Mouse (Mus musculus): ENCODE data around the gene 1500011B03Rik.

The 1500011B03Rik gene

DNA sequence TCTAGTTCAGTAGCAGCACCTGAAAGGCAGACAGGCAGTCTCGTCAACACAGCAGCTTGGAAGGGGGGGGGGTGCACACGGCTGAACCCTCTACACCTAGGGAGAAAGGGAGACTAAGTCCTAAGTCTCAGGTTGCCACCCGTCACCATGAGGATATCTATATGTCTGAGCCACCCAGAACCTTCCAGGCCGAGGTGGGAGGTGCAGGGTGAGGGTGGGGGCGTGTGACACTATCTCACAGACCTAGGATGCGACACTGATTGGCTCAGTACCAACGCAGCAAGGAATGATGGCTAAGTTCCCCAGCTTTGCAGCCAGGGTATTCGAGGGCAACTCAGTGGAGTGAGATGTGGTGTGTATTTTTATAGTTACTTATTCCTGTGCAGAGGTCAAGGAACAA lies 14.9 kb downstream of the 1500011B03Rik start:
- DNase-seq: no peak

DNA sequence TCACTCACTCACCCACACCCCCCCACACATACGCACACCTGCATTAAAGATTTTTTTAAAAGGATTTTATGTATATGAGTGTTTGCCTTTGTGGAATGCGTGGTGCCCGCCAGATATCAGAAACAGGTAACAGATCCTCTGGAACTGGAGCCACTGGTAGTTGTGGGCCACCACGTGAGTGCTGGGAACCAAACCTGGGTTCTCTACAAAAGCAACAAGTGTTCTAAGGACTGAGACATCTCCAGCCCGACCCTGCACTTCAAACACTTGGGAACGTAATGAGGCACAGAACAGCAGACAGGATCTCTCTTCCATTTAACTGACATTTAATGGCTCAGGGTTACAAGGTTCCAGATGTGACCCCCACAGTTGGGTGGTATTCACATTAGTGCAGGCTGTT lies 15.4 kb downstream of the 1500011B03Rik start:
- DNase-seq: no peak

DNA sequence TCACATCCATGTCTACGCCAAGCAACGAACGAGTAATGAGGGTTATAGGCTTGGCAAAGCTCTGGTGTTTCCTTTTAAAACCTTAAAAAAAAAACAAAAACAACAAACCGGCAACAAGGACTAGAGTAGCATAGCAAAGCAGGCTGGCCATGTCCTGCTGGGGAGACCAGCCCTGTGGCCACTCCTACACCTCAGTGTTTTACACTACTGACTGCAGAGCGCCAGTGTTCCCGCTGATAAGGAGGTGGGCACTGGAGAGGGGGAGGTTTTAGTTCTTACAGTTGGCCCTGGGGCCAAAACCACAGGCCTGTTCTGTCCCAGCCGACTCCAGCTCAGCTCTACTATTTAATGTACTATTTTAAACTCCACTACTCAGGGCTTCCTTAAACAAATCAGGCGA lies 15.8 kb downstream of the 1500011B03Rik start:
- no peak for DNase-seq

DNA sequence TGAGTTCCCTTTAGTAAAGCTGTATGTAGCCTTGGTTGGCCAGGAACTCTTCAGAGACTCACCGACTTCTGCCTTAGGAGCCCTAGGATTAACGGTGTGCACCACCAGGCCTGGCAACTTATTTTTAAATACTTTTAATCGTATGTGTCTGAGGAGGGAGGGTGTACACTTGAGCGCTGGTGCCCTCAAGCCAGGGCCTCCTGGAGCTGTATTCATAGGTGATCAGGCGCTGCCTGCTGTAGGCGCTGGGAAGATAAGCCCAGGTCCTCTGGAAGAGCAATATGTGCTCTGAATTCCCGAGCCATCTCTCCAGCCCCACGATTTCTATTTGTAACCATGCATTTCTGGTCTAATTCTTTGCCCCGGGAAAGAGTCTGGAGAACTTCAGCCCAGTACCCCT lies 16.2 kb downstream of the 1500011B03Rik start:
- DNase-seq: no peak

DNA sequence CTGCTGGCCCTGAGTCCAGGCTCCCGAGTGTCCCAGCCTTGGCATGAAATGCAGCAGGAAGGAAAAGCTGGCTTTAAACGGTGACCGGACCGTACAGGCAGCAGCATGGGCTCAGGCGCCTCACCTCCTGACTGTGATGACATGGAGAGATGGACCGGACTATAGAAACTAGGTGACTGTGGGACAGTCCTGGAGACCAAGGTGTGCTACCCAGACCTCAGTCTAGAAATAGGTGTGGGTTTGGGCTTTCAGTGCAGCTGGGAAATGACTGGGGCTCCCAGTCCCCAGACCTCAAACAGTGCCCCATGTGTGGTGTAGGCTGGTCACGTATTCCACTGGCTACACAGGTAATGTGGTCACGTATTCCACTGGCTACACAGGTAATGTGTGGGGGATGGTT lies 16.6 kb downstream of the 1500011B03Rik start:
- no peak for DNase-seq

DNA sequence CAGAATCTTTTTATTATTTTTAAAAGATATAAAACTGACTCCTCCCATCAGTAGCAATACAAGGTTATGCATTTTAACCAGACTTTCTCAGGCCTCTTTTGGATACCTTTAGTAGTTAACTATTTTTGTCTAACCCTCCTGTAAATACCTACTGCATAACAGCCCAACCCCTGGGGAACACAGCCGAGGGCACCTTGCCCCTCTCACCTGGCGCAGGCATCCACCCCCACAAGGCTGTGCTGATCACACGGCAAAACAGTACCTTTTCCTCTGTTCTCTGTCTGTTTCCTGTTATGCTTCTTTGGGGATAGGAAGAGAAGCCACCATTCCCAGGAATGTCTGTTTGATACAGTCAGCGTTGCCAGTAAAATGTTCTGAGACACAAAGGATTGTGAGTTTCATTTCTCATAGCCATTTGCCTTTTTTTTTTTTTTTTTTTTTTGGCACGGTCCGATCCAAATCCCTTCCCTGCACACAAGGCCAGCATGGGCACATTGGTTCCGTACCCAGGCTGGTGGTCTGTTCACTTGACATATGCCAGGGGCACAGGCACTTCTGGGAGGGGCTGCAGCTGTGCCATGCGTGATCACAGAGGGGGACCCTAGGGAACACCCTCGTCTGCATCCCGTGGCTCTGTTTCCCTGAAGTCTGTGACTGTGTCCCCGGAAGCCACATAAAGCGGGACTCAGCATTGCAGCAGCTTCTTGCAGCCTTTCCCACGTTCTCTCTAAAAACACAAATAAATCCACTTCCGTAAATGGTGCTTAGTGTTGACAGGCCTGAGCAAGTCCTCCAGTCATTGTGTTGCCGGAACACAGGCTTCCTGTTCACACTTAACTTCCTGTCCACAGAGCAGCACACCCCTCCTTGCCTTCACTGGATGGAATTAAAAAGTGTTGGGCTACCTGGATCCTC lies 17.6 kb downstream of the 1500011B03Rik start:
- DNase-seq: no peak

DNA sequence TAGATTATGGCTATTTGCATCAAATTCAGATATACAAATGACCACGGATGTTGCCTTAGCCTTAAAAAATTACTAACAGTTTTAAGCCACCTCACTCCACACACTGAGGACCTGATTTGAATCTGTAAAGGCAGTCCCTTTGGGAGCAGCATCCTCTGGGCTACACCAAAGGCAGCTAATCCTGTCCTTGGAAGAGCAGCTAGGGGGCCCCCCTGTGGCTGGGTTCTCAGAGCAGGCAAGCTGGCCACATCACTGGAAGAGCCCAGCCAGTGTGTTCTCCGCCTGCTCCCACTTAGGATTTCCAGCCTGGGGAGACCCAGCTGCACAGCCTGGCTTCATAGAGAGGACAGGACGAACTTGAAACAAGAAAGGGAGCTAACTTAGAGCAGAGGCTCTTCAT lies 18.3 kb downstream of the 1500011B03Rik start:
- DNase-seq: peak; percentile 50

DNA sequence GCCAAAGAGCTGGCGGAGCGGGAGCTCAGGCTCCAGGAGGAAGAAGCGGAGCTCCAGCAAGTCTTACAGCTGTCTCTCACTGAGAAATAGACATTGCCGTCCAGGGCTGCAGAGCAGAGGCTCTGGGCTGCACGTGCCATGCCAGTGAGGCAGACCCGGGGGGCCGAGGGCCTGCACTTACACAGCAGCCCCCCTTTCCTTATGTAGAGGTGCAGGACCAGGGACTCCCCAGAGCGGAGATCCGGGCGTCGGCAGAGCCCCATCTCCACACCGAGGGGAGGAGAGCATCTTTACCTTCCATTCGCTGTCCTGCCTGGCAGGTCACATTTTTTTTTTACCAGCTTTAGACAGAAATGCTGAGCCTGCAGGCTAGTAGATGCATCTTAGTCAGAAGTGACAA lies 18.9 kb downstream of the 1500011B03Rik start:
- no peak for DNase-seq

DNA sequence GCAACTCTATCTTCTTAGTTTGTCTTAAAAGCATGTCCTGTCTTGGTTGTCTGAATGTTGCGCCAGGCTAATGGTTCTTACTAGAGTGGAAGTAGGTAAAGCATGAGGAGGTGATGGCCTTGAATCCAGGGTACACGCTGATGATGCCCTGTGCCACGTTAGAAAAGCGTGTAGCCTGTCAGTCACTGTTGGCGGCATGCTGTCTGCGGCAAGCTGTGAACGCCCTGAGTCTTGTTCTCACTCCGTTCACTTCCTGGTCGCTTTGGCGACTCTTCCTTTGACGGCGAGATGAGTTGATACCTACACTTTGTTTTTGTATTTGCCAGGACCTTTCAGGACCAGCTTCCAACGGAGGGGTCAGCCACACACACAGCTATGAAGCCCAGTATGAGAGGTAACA lies 20.0 kb downstream of the 1500011B03Rik start:
- no peak for DNase-seq

DNA sequence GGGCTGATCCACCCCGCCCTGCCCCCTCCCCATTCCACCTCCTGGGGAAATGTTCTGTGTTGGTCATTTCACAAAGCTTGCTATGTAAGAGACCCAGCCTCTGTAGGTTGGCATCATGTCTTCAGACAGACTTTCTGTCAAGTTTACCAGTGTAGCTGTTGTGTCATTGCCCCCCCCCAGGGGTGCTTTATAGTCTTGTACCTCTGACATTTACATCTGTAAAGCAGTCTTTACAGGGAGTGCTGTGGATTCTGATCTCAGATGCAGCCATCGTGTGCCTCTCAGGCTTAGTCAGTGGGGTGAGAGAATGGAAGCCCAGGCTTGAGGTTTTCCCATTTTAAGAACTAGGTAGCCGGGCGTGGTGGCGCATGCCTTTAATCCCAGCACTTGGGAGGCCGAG lies 21.4 kb downstream of the 1500011B03Rik start:
- DNase-seq: no peak

DNA sequence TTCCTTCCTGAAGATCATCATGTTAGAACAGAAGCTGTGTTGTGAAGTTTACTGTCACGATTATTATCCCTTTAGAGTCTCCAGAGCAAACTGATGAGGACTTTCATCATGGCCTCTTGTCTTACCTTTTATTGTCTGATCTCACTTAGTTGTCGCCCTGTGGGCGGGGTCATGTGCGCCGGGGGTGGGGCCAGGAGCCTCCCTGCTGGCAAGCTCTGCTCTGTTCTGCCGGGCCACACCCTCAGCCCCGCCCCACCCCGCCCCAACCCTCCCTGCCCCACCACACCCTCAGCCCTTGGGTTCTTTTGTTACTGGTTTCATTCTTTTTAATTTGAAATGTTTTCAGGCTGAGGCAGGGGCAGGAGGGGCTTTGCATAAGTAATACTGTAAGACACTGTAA lies 22.2 kb downstream of the 1500011B03Rik start:
- DNase-seq: no peak

DNA sequence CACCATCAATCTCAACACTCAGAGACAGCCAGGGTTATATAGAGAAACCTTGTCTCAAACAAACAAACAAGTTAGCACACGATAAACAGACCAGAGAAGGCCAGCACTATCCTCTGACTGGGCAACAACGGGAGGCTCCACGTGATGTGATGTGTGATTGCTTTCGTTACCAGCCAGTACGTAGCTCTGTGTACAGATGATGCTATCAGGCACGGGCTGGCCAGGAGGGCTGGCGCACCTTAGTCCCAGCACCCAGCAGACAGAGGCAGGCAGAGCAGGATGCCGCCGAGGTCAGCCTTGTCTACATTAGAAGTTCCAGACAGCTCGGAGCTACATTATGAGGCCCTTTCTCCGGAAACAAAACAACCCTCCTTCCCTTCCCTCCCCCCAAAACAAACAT lies 23.4 kb downstream of the 1500011B03Rik start:
- no peak for DNase-seq

DNA sequence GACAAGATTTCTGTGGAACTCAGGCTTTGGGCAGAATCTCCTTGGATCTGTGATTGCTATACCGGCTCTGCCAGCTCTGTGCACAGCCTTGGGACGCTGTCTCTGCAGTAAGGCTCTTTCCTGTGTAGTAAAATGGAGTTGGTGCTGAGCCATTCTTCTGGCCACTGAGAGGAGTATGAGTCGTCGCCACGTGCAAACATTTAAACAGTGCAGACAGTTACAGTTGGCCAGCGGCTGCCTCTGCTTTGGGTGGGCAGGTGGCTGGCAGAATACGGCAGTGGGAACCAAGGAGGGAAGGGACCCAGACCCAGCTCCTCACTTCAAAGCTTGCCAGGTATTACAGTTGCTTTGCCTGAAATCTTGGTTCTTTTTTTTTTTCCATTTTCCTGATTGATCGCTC lies 26.0 kb downstream of the 1500011B03Rik start:
- no peak for DNase-seq

DNA sequence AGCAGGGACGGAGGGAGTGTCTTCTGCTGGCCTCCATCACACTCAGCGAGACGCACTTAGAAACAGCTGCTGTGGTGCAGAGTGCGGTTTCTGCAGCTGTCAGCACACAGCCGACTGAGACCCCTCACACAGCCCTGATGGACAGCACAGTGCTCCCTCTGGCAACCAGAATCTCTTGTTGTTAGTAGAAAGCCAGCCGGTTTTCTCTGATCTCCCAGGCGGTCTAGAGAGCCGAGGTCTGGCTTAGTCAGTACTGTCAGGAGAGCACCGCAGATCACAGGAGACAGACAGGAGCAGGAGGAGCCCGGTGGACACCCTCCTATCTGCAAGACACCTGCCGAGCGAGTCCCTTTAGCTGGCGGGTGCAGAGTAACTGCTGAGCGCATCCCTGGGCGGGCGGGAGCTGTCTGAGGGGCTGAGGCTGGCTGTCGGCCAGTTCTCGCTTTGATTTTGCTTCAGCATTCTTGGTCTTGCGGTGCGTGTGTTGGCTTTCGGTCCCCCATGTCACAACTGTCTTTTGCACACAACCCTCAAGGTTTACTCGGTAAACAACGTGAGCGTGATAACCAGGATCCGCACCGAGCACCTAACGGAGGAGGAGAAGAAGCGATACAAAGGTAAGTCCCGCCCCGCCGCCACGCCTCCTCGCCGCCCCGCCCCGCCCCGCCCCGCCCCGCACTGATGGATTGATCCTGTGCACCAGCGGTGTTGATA lies 26.8 kb downstream of the 1500011B03Rik start:
- DNase-seq: peak; percentile 64

DNA sequence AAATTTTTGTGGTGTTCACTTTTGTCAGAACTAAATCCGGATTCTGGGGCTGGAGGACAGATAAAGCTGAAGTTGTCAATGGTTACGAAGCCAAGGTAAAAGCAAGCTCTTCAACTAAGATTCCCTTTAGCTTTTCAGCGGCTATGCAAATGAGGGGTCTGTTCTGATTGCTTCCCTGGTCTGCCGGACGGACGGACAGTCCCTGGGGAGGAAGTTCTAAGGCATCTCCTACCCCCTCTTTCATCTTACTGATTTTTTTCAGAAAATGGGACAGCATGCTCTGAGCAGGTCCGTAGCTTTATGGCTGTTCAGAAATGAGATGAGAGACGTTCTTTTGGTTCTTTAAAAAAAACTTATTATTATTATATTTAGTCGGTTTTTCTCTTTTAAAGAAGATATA lies 27.6 kb downstream of the 1500011B03Rik start:
- no peak for DNase-seq

DNA sequence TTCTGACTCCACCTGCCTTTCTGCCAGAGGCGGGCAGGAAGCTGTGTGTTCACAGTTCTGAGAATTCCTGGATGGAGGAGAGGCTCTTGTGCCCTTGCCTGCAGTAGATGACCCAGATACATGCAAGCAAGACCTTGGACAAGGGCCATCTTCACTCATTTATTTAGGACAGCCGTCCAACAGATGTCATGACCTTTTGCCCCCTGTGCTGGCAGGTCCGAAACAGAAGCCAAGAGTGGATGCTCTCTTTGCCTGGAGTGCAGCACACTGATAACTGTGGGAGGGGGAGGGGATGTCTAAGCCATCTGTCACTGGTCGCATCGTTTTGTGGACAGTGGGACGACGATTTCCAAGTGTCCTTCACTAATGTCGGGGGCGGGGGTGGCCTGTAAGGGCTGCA lies 28.0 kb downstream of the 1500011B03Rik start:
- peak; percentile 73 for DNase-seq

DNA sequence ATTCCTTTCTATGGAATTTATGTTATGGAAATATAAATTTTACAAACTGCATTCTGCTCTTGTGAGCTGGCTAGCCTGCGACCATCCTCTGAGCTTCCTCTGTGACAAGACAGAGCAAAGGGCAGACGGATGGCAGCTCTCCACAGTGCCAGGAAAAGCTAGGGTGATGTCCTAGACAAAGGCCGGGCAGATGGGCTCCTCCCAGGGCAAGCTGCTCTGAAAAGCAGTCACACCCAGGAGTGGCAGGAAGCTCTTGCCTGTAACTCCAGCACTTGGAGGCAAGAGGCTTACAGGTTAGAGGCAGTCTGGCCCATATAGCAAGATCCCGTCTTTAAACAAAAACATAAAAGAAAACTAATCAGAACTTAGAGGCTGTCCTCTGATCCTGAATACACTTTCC lies 28.7 kb downstream of the 1500011B03Rik start:
- peak; percentile 26 for DNase-seq

DNA sequence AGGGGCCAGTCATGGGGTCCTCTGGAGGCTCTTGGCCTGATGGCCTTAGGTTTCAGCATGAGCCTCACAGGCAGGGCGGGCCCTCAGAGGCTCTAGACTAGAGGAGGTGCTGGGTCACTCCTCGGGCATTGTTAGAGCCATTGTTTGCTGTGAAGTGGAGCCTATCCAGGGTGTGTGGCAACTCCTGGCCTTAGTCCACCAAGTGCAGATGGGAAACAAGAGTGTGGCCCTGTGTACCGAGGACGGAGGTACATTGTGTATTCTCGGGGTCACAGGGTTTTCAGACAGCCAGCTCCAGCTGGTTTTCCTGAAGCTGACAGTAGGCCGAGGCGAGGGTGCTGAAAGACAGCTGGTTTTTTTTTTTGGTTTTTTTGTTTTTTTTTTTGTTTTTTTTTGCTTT lies 30.0 kb downstream of the 1500011B03Rik start:
- no peak for DNase-seq

DNA sequence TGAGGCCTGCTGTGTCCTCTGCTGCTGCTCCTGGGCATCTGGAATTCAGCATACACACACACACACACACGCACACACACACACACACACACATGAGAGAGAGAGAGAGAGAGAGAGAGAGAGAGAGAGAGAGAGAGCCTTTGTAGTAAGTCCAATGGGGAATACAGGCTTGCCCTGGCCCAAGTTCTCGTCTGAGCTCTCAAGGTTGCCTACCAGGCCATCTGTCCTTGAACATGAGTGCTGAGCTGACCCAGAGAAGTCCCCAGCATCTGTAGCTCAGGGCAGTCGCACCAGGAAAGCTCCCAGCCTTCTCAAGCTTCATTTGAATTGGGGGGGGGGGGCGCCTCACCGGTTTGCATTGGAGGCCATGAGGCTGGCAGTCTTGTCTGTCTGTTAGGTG lies 38.1 kb downstream of the 1500011B03Rik start:
- no peak for DNase-seq

DNA sequence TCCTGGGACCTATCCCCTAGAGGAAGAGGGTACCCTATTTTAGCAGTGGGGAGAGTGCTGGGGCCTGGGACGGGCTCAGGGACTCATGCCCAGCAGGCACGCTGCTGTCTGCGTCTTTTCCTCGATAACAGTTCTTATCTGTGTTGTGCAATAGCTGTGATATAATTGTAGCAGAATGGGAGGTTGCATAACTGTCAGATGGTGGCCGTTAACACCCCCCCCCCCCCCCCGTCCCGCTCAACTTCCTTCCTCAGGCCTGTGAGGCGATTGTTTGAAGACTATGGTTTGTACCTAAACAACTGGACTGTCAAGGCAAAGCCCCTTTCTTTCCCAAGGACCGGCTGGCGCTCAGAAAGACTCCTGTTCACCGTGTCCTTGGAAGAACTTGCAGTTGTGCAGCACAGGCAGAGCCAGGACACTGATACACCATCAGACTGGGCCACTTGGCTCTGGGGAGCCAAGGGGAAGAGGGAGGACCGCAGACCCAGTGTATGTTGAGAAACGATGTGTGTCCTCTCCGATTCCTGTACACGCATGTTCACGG lies 38.6 kb downstream of the 1500011B03Rik start:
- no peak for DNase-seq

DNA sequence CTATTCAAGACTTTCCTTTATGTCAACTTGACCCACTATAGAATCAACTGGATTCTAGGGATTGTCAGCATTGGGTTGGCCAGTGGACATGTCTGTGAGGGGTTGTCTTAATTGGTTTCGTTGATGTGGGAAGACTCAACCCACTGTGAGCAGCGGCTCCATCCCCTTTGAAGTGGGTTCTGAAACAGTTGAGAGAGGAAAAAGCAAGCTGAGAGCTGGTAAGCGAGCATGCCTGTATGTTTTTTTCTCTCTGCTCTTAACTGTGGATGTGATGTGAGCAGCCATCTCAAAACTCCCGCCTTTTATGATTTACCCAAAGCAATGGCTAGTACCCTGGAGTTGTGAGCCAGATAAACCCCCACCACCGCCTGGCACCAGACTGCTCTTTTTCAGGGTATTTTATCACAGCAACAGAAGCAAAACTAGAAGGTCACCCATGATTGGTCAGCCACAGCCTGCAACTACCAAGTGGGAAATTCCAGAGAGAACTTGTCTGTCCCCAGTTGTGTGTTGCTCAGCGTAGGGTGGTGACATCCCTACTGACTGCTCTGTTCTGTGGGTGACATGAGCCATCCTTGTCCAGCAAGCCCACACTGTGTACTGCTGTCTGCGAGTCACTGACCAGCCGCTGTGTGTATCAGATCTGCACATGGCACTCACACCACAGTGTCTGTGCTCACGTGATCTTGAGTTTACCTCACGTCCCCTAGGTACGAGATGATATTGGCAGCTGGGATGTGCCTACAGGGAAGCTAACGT lies 39.7 kb downstream of the 1500011B03Rik start:
- no peak for DNase-seq

DNA sequence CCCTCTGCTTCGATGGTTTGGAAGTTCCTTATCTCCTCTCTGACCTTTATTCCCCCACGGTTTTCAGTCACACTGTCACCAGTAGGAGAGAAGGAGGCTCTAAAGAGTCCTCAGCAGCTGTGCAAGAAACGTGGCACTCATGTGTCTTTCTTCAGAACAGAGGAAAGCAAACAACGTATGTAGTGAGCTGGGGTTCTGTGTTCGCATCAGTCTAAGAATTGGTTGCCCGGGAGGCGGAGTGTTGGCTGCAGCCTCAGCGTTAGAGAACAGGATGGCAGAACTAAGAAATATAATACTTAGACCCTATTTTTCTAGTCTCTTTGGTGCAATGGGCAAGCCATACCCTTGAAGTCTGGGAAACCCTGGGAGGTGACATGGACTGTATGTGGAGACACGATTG lies 40.3 kb downstream of the 1500011B03Rik start:
- no peak for DNase-seq

DNA sequence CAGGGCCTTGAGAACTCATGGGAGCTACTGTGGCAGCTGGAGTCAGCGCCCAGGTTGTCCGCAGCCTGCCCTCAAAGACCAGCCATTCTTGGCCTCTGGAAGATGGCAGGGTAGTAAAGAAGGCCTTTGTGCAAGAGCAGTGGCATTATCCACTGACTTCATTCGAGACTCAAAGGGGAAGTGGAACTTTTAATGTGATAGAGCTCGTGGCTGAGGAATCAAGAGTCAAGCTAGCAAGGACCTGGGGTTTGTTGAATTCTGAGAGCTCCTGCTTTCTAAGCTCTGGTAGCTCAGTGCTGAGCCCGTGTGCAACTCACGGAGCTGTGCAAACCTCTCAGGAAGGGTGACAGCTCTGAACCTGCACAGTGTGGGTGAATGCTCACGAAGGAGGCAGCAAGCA lies 42.4 kb downstream of the 1500011B03Rik start:
- no peak for DNase-seq
